Mouse (Mus musculus) liver, embryonic 15.5 days (tissue): ENCODE measurements around the gene Rgl1. TPM values are rescaled to one million over a fixed set of nuclear protein-coding genes. Genes with fewer than 3 reads are reported as not detected.

Experiments used
- ATAC-seq: fragments of 200-750 bp; cut with Nextera tagmentation; 2 replicates; pipeline ENCODE4 v1.8.0; 2017; ENCODE audit warnings: moderate number of reproducible peaks, mild to moderate bottlenecking, moderate library complexity; ENCODE audit not compliant: insufficient read depth
- H3K27ac ChIP-seq: fragments of 300-500 bp; sonication (generic); replicated peaks from 2 replicates; pipeline ENCODE4 v1.5.1; 2015; ENCODE audit warnings: mild to moderate bottlenecking, inconsistent platforms
- H3K27me3 ChIP-seq: fragments of 300-500 bp; sonication (generic); 2 replicates; pipeline ENCODE4 v1.6.1; 2015; ENCODE audit warnings: mild to moderate bottlenecking, inconsistent platforms
- H3K36me3 ChIP-seq: fragments of 300-500 bp; sonication (generic); replicated peaks from 2 replicates; pipeline ENCODE4 v1.6.1; 2015; ENCODE audit warnings: moderate library complexity, mild to moderate bottlenecking, inconsistent platforms
- H3K4me1 ChIP-seq: fragments of 300-500 bp; sonication (generic); replicated peaks from 2 replicates; pipeline ENCODE4 v1.6.1; 2015; ENCODE audit warnings: inconsistent platforms
- H3K4me2 ChIP-seq: fragments of 300-500 bp; sonication (generic); 2 replicates; pipeline ENCODE4 v1.6.1; 2015; ENCODE audit warnings: moderate library complexity, mild to moderate bottlenecking, inconsistent platforms
- H3K4me3 ChIP-seq: fragments of 300-500 bp; sonication (generic); replicated peaks from 2 replicates; pipeline ENCODE4 v1.5.1; 2015; ENCODE audit warnings: mild to moderate bottlenecking, inconsistent platforms
- H3K9ac ChIP-seq: fragments of 300-500 bp; sonication (generic); 2 replicates; pipeline ENCODE4 v1.6.1; 2015; ENCODE audit warnings: moderate library complexity, mild to moderate bottlenecking, inconsistent platforms
- H3K9me3 ChIP-seq: fragments of 300-500 bp; sonication (generic); replicated peaks from 2 replicates; pipeline ENCODE4 v1.6.1; 2016; ENCODE audit warnings: inconsistent platforms
- WGBS: fragments of 180-500 bp; shearing (Covaris S2); methylation state at CpG from one replicate; pipeline ENCODE4 v1.1.7; 2015; ENCODE audit warnings: mixed read lengths; ENCODE audit not compliant: insufficient replicate concordance; 5-methylcytosine and 5-hydroxymethylcytosine counted together
- polyA plus RNA-seq: library from polyadenylated mRNA; unstranded; fragments of >200 nt; fragmentation: Nextera tagmentation; extraction: Ambion mirVana; gene quantifications from 2 replicates; pipeline ENCODE4 v1.2.1, GENCODE M21; 2015

The Rgl1 gene
- polyA plus RNA-seq, 1 experiment from 2014 or later: 13.0 TPM

DNA sequence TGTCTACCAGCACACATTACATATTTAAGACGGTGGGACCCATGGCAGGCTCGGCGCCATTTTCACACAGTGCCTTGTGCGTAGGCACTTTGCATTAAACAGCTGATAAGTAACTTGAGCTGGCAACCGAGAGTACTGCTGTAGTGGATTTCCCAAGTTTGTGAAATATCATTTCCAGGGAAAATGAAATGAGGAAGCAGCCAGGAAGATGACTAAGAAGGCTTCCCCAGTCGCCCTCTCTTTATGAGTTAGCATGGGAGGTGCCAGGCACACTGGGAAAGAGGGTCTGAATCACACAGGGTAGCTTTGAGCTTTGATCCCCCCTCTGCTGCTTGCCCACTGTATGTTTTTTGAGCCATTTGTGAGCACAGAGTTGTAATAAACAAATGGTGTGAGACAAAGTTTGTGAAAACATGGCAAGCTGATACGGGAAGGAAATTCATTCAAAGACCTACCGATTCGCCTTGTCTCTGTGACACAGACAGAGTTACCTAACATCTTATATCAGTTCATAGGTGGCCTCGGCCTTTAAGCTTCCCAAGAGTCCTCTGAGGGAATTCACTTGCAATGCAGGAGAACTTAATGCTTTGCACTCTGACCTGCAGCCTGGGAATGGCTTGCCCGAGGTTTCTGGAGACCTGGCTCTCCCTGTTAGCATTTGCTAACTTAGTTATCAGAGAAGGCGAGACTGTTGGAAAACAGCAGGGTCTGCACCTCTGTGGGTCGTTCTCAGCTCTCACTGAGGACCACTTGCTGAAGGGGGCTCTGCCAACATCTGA lies 184.8 kb downstream of the Rgl1 start:
- H3K9me3 ChIP-seq: no peaks in the 10 kb centered on the region
- H3K9ac ChIP-seq: no peak overlapping the region
- no peak for ATAC-seq
- no peak overlapping the region for H3K4me3 ChIP-seq
- peaks cover 1% of the 10 kb centered on the region; the same call in 1 of the 2 replicates for H3K36me3 ChIP-seq
- no peak overlapping the region for H3K4me2 ChIP-seq
- WGBS: 53% methylated on average over 13 of the region's 13 CpGs
- peaks cover 54% of the 10 kb centered on the region for H3K27me3 ChIP-seq
- H3K4me1 ChIP-seq: peaks cover 13% of the 10 kb centered on the region; the same call in 1 of the 2 replicates
- H3K27ac ChIP-seq: no peak overlapping the region

DNA sequence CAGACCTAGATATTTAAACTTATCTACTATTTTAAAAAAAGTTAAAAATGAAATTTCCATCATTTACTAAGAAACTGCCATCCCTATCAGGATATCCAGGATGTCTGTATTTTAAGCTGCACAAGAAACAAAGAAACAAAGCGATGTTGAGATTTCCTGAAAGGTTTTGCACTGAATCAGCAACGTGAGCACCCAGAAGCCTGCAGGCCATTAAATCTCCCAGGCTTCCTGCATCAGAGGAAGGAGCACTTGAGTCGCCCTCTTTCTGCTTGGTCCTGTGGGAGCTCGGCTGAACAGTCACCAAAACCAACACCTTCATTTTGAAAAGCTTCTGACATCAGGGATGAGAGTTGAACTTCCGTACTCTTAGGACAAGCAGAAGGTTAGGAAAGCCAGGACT lies 187.2 kb downstream of the Rgl1 start:
- H3K4me3 ChIP-seq: no peak overlapping the region
- no peaks in the 10 kb centered on the region for H3K36me3 ChIP-seq
- peaks cover 18% of the 10 kb centered on the region for H3K4me1 ChIP-seq
- no peak overlapping the region for H3K4me2 ChIP-seq
- H3K9ac ChIP-seq: no peak overlapping the region
- no peak overlapping the region for H3K27ac ChIP-seq
- H3K27me3 ChIP-seq: peaks cover 34% of the 10 kb centered on the region
- ATAC-seq: no peak
- WGBS: 42% methylated on average over 5 of the region's 5 CpGs
- H3K9me3 ChIP-seq: no peaks in the 10 kb centered on the region

DNA sequence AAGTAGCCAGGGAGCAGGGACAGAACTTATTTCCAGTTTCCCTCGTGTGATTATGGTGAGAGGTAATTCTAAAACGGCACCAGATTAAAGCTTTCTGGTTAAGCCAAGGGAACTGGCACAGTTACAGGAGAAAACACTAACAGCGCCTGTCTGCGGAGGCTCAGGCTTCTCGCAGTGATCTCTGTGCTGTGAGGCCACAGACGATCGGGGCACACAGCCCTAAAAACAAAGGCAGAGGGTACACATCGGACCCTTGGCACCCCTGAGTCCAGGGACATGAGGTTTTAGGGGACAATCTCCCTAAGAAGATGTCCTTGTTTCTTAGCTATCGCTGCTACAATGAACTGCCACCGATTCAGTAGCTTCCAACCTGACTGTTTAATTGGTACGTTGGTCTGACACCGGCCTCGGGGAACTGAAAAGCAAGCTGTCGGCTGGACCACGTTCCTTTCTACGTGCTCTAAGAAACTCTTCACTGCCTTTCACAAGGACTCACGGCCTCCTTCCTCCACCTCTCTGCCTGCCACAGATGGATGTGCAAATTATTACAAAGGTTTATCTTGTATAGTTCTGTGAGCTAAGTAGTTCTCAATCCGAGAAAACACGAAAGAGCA lies 187.9 kb downstream of the Rgl1 start:
- Histone ChIP-seq H3K4me2 (no peak overlapping the region), H3K4me3 (no peak overlapping the region), H3K4me1 (peaks cover 25% of the 10 kb centered on the region), H3K9me3 (no peaks in the 10 kb centered on the region), H3K27me3 (peaks cover 30% of the 10 kb centered on the region), H3K27ac (no peak overlapping the region), H3K9ac (no peak overlapping the region), H3K36me3 (no peaks in the 10 kb centered on the region)
- WGBS: 69% methylated on average over 19 of the region's 19 CpGs
- ATAC-seq: no peak

DNA sequence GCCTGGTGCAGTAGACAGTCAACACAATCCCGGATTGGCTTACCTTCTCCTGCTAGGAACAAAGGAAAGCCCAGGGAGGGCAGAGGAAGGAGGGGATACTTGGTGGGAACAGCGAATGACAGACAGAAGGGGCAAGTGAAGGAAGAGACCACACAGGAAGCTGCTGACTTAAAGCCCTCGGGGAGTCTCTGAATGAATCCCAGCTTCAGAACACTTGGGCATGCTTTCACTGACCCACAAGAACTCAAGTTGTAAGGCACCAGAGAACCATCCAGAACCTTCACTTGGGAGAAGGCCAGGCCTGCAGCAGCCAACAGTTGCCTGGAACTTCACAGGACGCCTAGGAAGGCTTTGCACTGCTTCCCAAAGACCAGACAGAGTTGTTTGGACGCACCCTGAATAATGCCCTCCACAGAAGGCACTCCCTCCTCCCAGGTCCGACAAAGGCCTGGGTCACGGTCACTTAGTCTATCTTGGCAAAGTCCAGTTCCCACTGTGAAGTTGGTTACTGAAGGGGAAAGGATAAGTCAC lies 189.5 kb downstream of the Rgl1 start:
- Histone ChIP-seq H3K4me1 (peaks cover 25% of the 10 kb centered on the region), H3K4me3 (no peak overlapping the region)

DNA sequence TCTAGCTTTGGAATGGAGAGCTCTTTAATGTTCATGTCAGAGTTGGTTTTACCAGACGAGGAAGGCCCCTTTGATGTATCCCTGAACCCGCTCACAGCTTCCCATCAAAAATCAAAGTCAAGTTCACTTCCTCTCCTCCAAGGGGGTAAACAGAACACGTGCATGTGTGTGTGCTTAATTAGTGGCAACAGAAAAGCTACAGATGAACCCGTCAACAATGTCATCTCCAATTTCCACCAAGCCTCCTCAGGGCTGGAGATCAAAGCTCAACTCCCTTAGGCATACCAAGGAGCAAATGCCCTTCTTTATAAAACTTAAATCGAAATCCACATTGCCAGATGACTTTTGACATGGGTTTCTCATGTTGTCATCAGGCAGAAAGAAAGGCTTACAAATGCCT lies 191.1 kb downstream of the Rgl1 start:
- Histone ChIP-seq H3K4me1 (peaks cover 25% of the 10 kb centered on the region), H3K36me3 (no peaks in the 10 kb centered on the region), H3K4me3 (no peak overlapping the region), H3K27me3 (peaks cover 12% of the 10 kb centered on the region), H3K4me2 (no peak overlapping the region), H3K27ac (no peak overlapping the region), H3K9me3 (no peaks in the 10 kb centered on the region), H3K9ac (no peak overlapping the region)
- WGBS: 48% methylated on average over 5 of the region's 5 CpGs
- no peak for ATAC-seq

More for the DNA sequence above, 189.5 kb downstream of the Rgl1 start:
- no peaks in the 10 kb centered on the region for H3K9me3 ChIP-seq
- H3K27me3 ChIP-seq: peaks cover 21% of the 10 kb centered on the region
- no peak overlapping the region for H3K27ac ChIP-seq
- WGBS: 48% methylated on average over 7 of the region's 7 CpGs
- no peak overlapping the region for H3K4me2 ChIP-seq
- H3K36me3 ChIP-seq: no peaks in the 10 kb centered on the region
- ATAC-seq: no peak
- no peak overlapping the region for H3K9ac ChIP-seq

DNA sequence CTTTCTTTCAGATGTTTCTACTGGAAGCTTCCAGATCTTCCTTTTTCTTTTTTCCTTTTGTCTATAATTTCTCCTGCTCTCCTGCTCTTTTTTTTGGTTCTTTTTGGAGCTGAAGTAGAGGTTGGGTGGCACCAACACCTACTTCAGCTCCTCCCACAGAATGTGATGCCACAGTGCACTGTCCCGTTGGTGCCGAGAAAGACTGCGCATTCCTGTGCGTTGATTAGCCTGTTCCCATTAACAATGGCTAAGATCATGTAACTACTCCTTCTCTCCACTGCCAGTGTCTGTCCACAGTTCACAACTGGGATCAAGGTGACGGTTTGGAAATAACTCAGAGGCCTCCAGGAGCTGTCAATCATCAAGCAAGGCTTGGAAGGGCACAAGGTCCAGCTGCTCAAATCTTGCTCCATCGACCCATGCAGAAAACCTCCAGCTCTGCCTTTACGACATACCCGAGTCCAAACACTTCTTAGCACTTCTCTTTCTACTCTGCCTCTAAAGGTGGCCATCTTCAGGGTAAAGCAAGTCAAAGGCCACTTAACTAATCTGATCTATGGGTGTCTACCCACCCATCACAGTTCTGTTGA lies 192.6 kb downstream of the Rgl1 start:
- Histone ChIP-seq H3K4me1 (peaks cover 25% of the 10 kb centered on the region), H3K36me3 (no peaks in the 10 kb centered on the region), H3K4me3 (no peak overlapping the region), H3K27ac (no peak overlapping the region), H3K4me2 (no peak overlapping the region), H3K27me3 (peaks cover 6% of the 10 kb centered on the region), H3K9ac (no peak overlapping the region), H3K9me3 (no peaks in the 10 kb centered on the region)
- no peak for ATAC-seq
- 59% methylated on average over 8 of the region's 8 CpGs for WGBS

DNA sequence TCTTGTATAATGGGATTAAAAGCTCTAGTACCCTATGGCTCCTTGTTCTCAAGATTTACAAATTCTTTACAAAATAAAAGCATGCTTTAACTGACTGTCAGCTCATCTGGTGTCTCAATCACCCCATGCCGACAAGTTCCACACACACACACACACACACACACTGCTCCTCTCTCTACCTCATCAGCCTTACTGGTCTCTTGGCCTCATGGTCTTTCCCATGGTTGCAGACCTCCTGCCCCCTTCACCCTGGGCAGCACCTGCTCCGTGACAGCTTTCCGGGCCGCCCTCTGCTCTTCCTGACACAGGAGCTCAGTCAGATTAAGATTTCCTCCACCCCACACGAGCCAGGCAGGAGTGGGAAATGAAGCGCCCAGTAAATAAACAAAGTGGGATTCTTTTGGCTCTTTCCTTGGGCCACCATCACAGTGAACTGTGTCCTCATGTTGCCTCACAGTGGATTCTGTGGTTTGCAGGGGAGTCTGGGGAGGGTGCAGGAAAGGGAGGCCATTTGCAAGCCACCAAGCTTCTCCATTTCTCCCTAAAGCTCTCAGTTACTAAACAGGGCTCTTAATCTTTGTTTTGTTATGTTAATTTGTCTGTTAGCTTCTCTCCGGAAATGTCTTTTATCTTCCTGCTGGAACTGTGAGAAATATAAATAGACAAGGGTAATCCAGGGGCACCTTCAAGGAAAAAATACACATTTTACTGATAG lies 193.2 kb downstream of the Rgl1 start:
- 26% methylated on average over 7 of the region's 7 CpGs for WGBS
- no peaks in the 10 kb centered on the region for H3K27me3 ChIP-seq
- no peak overlapping the region for H3K9ac ChIP-seq
- H3K4me2 ChIP-seq: no peak overlapping the region
- peaks cover 19% of the 10 kb centered on the region for H3K4me1 ChIP-seq
- H3K36me3 ChIP-seq: no peaks in the 10 kb centered on the region
- H3K9me3 ChIP-seq: no peaks in the 10 kb centered on the region
- no peak overlapping the region for H3K4me3 ChIP-seq
- H3K27ac ChIP-seq: no peak overlapping the region
- no peak for ATAC-seq

DNA sequence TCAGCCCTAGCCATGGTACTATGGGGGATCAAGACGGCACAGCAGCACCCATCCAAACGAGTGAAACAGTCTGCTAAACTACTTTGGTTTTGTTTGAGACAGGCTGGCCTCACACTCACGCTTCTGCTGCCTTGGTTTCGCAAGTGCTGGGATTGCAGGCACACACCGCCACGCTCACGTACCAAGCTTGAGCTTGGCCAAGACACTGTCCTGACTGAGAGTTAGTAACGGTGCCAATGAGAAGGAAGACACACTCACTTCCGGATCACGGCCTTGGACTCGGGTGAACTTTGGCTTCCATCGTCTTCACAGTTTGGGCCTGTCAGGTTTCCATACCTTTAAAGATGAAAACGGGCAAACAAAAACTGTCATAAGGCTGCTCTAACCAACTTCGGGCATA lies 194.8 kb downstream of the Rgl1 start:
- no peak overlapping the region for H3K4me3 ChIP-seq
- H3K27ac ChIP-seq: no peak overlapping the region
- no peak overlapping the region for H3K9ac ChIP-seq
- H3K4me2 ChIP-seq: no peak overlapping the region
- ATAC-seq: no peak
- no peaks in the 10 kb centered on the region for H3K9me3 ChIP-seq
- 73% methylated on average over 14 of the region's 14 CpGs for WGBS
- H3K36me3 ChIP-seq: no peaks in the 10 kb centered on the region
- H3K4me1 ChIP-seq: peaks cover 14% of the 10 kb centered on the region
- H3K27me3 ChIP-seq: no peaks in the 10 kb centered on the region

DNA sequence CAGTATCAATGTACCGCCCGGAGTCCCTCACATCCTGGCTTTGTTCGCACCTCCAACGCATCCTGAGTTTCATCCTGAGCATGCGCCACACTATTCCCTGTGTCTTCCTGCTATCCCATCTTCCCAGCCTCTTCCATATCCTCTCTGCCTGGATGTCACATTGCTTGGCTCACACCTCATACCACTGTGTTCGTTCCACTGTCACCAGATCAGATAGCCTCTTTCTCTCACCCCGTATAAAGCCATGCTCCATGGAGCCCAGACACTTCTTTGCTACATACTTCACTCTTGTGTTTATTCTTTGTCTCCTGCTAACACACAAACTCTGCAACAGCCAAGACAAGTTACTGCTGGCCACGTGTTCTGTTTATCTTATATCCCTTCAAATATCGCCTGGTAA lies 195.5 kb downstream of the Rgl1 start:
- no peak overlapping the region for H3K27ac ChIP-seq
- H3K9ac ChIP-seq: no peak overlapping the region
- ATAC-seq: no peak
- no peaks in the 10 kb centered on the region for H3K9me3 ChIP-seq
- H3K4me3 ChIP-seq: no peak overlapping the region
- H3K36me3 ChIP-seq: no peaks in the 10 kb centered on the region
- peaks cover 14% of the 10 kb centered on the region for H3K4me1 ChIP-seq
- H3K4me2 ChIP-seq: no peak overlapping the region
- 74% methylated on average over 9 of the region's 9 CpGs for WGBS
- no peaks in the 10 kb centered on the region for H3K27me3 ChIP-seq

DNA sequence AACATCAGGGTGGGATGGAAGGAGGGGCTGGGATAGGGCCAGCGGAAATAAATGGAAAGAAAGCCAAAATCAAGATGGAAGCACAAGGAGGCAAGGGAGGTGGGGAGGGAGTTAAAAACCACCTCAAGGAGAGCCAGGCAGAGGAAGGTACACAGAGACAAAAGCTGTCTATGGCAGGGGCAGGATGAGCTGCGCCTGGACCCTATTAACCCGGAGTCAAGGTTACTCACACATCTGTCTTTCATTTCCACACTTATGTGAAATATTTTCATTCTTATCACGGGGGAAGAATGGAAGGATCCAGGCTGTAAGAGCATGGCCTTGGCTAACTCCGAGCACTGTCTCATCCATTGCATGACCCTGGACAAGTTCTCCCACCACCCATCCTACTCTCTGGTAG lies 202.9 kb downstream of the Rgl1 start:
- H3K27ac ChIP-seq: no peak overlapping the region
- H3K4me1 ChIP-seq: no peaks in the 10 kb centered on the region
- no peaks in the 10 kb centered on the region for H3K36me3 ChIP-seq
- no peak overlapping the region for H3K4me2 ChIP-seq
- no peak overlapping the region for H3K4me3 ChIP-seq
- H3K27me3 ChIP-seq: no peaks in the 10 kb centered on the region
- 56% methylated on average over 5 of the region's 5 CpGs for WGBS
- no peak for ATAC-seq
- H3K9ac ChIP-seq: no peak overlapping the region
- no peaks in the 10 kb centered on the region for H3K9me3 ChIP-seq

DNA sequence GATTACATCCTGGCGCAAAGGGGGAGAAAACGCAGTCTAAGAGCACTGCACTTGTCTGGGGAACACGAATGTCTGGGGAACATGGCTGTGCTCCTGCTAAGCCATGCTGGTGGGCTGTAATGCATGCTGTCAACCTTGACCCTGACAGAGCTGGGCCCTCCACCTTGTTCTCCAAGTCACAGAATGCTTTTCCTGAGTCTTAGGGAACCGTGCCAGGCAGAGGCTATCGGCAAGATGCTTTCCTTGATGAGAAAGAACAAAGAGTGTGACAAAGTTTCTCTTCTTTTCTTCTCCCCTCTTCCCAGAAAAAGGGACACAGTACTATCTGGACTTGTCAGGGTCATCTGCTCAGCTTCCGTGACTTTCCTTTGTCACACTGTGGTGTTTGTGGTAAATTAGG lies 203.3 kb downstream of the Rgl1 start:
- WGBS: 74% methylated on average over 6 of the region's 6 CpGs
- no peaks in the 10 kb centered on the region for H3K27me3 ChIP-seq

More for the DNA sequence above, 203.3 kb downstream of the Rgl1 start:
- no peaks in the 10 kb centered on the region for H3K9me3 ChIP-seq
- no peak overlapping the region for H3K9ac ChIP-seq
- H3K27ac ChIP-seq: no peak overlapping the region
- H3K4me2 ChIP-seq: no peak overlapping the region
- ATAC-seq: no peak
- no peak overlapping the region for H3K4me3 ChIP-seq
- H3K36me3 ChIP-seq: no peaks in the 10 kb centered on the region
- H3K4me1 ChIP-seq: no peaks in the 10 kb centered on the region
